Mouse (Mus musculus) testis, postnatal 14 days (tissue): Measurements from ENCODE around the gene Tmbim7.

Experiments used
- DNase-seq: peaks from one replicate; pipeline ENCODE4 v3.0.0; 2021; ENCODE audit warnings: low spot score

Tmbim7 gene

DNA sequence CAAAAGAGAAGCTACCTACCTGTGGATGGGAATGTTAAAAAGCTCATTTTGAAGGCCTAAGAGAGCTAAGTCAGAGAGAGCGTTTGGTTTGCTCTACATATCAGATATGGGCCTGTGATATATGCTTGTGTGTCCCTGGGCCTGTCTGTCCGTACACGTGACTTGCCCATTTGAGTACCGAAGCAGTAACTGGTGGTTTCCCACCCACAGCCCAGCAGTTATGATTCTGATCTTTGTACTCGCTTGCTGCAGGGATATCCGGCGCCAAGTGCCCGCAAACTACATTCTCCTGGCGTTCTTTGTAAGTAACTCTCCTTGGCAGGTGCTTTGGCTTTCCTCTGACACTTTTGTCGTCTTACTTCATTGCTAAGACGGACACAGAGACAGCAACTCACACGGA lies 15.6 kb downstream of the Tmbim7 start:
- DNase-seq: no peak

DNA sequence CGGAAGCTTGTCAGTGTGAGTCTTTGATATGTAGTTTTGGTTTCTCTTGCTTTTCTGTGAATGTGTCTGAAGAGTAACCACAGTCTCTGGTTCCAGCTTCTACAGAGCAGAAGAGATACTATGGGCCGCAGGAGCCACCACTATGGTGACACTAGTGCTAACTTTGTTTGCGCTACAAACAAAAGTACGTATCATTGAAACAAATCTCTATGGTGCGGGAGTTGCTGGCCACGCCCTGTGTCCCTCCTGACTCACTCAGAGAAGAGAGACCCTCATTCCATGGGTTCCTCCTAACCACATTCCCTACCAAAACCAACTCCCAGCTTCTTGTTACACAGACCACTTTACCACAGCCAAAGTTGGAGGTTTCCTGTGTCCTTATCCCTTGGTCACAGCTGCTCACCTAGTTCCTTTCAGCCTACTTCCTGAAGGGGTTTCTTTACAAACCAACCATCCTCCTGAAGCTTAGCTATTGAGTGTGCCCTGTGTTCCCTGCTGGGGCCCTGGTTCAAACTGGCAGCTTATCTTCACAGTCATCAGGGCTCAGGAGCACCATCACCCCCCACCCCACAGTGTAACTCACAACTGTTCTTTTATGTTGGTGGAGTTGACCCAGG lies 19.1 kb downstream of the Tmbim7 start:
- no peak for DNase-seq

DNA sequence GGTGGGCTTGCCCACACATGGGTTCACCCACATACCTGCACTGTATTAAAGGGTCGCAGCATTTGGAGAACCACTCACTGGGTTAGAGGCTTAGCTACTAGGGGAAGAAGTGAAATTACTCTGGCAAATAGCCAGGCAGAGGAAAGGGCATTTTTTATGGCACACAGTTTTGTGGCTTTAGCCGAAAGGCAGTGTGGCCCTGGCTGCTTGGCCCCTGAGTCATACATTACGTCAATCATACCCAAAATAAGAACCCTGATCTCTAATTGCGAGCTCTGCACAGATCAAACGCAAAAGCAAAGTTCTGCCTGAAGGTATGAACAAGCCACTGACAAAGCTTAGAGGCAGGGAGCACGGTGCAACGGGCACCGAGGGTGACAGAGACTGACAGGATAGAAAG lies 37.3 kb downstream of the Tmbim7 start:
- DNase-seq: no peak

DNA sequence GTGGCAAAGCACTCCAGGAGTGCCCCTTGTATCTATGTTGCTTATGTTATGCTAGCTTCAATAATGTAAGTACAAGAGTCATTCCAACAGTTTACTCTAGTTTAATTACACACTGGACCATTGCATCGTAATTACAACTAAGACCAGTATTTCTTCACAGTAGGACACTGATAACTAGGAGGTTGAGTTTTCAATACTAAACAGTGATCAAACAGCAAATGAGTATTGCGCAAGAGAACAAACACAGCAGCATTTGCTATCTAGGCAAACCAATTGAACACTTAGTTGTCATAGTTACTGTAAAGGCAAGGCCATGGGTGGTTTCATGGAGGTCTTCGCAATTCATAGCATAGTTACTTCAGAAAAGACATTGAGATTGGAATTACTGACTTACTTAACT lies 40.3 kb downstream of the Tmbim7 start:
- DNase-seq: no peak

DNA sequence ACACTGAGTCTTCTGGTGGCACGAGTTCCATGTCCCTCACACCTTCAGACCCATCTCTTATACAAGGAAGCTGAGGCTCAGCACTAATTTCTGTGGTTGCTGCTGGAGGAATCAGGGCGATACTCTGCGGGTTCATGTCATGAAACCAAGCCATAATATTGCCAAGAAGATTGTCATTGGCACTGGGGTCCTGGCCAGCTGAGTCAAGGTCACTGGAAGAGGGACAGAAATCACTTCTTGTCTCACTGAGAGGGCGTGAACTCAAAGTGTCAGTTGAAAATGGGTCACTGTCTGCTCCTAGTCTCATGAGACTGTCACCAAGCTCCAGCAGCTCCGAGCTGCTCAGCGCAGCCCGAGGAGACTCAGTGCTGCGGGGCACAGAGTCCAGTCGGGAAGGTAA lies 42.0 kb downstream of the Tmbim7 start:
- DNase-seq: no peak

DNA sequence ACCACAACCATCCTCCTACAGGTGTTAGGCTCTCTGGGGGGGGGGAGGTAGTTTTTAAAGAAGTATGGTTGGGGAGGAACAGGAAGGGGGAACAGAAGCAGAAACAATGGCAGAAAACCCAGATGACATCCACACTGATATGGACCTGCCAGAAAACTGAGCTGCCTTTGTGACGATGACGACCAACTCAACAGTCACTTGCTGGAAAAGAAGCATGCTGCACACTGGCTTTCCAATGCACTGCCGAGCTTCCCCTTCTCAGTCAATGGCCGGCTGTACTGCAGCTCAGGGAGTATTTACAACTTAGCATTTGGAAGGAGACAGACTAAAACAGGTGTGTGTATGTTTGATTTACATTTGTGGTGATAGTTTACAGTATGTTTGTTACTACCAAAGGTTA lies 44.2 kb downstream of the Tmbim7 start:
- DNase-seq: no peak

DNA sequence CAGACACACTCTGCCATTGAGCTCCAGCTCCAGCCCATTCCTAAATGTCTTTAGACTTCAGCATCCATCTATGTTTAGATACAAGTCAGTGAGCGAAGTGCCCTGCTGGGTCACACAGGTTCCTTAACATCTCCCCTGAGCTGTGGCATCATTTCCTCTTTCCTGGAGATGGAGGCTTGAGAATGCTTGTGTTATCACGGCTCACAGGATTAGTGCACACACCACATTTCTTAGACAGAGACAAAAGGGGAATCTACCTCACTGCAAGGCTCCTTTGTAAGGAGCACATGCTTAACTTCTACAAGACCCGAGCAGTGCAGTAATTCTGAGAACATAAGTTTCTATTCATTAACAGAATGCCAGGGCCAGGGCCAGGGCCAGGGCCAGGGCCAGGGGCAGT lies 45.0 kb downstream of the Tmbim7 start:
- no peak for DNase-seq

DNA sequence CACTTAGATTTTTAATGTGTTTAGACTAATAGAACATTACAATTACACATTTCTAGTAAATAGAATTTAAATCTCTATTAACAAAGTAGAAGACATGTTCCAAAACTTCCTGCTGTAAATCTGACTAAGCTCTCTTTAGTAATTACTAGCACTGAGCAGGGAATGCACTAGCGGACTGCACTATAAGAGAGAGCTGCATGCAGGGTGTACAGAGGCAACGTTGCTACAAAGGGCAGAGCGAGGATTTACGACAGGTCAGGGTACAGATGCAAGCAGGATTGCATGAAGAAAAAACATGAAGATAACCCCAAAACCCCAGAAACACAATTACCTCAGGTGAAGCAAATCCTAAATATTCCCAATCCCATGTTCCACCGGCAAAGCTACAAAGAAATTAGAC lies 49.0 kb downstream of the Tmbim7 start:
- no peak for DNase-seq

DNA sequence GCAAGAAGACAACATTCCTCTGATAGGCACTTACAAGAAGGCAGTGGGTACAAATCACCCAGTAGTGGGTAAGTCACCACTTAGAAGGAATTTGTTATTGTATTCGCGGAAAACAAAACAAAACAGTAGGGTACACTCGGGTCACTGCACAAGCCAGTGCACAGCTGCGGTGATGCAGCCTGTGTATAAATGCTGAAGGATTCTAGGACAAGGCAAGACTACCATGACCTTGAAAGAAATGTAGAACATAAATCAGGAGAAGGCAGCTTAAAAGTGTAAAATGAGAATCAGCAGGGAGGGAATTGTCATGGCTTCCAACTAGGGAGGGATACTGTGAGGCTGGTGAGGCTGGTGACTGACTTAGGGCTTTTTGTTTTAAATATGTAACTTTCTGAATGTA lies 51.2 kb downstream of the Tmbim7 start:
- no peak for DNase-seq

DNA sequence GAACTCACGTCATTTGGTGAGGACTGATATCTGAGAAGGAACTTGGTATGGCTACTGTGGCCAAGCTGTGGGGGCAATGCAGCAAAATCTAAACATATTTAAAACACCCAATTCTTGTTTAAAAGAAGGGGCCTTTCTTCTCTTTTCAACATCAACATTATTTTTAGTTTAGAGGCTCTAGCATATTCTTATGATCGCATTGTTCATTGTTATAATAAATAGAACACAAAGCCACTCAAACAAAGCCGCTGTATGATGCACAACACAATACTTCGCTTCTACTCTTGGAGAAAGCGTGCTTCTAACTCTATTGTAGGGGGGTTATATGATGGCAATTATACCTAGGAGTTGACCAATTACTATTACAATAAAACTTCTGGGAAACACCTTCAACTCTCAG lies 64.8 kb downstream of the Tmbim7 start:
- no peak for DNase-seq

DNA sequence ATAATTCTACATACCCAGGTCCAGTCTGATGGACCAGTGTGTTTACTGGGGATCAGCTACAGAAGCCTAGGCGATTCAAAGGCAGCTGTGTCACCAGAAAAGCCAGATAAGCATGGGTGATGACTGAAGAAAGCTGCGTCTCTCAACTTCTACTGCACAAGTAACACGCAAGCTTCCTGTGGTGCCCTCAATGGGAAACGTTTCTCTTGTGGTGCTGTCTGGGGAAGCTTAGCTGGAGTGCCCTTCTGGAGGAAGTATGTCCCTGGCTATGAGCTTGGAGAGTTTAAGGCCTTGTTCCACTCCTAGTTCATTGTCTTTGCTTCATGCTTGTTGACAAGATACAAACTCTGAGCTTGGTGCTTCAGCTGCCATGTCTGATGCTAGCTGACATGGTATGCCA lies 68.4 kb downstream of the Tmbim7 start:
- DNase-seq: no peak

DNA sequence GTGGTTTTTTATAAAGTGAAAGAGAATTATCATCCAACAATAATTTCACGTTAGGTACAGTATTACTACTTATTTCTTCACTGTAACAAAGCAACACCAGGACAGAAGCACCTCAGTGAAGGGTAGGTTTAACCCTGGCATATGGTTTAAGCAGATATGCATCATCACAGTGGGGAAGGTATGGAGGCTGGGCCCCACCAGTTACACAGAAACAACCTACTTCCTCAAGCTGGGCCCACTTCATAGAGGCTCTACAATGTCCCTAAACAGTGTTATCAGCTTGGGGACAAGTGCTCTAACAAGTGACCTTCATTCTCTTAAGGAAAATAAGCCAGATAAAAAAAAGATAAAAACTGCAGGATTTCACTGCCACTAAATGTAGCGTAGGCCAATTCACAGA lies 71.9 kb downstream of the Tmbim7 start:
- no peak for DNase-seq

DNA sequence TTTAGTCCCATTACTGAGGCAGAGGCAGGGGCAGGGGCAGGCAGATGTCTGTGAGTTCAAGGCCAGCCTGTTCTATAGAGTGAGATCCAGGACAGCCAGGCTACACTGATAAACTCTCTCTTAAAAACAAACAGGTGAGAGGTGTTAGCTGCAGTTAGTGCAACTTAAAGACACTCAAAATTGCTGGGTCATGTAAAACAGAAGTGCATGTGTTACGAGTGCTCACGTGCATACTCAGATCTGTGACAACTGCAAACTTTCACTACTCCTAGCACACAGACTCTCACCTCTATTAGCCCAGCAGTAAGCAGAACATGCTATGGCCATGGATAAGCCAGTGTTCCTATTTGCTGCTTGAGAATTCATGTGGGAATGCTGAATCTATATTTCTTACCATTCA lies 72.4 kb downstream of the Tmbim7 start:
- DNase-seq: no peak

DNA sequence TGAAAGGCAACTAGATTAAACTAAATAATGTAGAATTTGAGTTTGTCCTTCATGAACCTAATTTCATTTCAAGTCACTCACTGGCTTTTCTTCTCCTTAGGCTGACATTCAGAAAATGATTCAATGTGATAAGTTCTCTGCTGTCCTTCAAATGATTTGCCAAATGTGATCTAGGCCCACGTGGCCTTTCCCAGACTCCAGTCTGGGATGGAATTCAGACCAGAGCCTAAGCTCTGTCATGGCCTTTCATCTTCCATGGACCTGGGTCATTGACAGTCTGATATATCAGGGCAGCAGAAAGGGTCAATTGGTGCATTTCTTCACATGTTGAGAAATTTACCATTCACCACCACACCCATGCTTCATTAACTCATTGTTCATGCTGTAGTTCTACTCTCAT lies 74.5 kb downstream of the Tmbim7 start:
- no peak for DNase-seq

DNA sequence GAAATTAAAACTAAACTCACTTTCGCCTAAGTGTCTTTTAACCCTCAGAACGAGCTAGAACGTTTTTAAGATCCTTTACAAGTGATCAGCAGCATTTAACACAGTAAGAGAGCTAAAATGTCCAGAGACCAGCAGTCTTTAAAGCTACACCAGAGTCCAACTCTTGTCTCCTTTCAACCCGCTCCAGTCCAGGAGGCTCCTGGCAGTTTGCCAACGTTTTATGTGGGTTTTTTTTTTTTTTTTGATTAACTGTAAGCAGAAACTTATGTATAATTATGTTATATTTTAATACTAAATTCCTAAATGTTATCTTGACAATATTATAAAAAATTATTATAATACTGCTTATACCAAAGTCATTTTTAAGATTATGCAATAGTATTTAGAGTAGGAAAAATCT lies 77.8 kb downstream of the Tmbim7 start:
- DNase-seq: no peak
